13 mouse cellular contexts compared by ENCODE assay signal in genomic region chr13:54248436-54248995, GRCm38 (mm10). TPM values are rescaled to one million over a fixed set of nuclear protein-coding genes. Genes with fewer than 3 reads are reported as not detected.
DNase-seq lines count a peak whose midpoint lies in the region; ATAC-seq and TF ChIP-seq lines count a peak whose summit lies in the region.
"Had no signal": no experiment of that assay in that cellular context is flagged by ENCODE, and none has a peak within 500 bp of the region (broad histone marks: within the 10 kb centered on the region; RNA-seq: fewer than 3 reads in every experiment).

No protein-coding gene starts in this region.

- TF ChIP-seq CTCF in embryonic fibroblast, embryonic 13.5 days (IDR thresholded peaks at IDR 0.05; ENCODE audit: borderline replicate concordance, insufficient read depth, low read length) = no peak

- no peak for TF ChIP-seq POLR2A in embryonic fibroblast, embryonic 13.5 days (IDR thresholded peaks at IDR 0.05; ENCODE audit: low read depth, low read length)

- H3K9ac ChIP-seq in hindbrain, embryonic 16.5 days (ENCODE audit: low read depth, low read length) = no peak overlapping the region
- no peak overlapping the region for H3K9ac ChIP-seq in lung, embryonic 16.5 days (ENCODE audit: low read length)
- no peak overlapping the region; the same call in 1 of the 2 replicates for H3K9ac ChIP-seq in midbrain, embryonic 13.5 days (replicated peaks)
- H3K9ac ChIP-seq: forebrain, postnatal 0 days; liver, embryonic 14.5 days had no signal

- no peaks in the 10 kb centered on the region for H3K36me3 ChIP-seq in hindbrain, embryonic 10.5 days
- H3K36me3 ChIP-seq in hindbrain, embryonic 16.5 days (ENCODE audit: control insufficient read depth, insufficient read depth, low read length) = no peaks in the 10 kb centered on the region
- H3K36me3 ChIP-seq in lung, embryonic 16.5 days (ENCODE audit: control insufficient read depth, insufficient read depth, low read length) = no peaks in the 10 kb centered on the region
- no peaks in the 10 kb centered on the region for H3K36me3 ChIP-seq in midbrain, embryonic 13.5 days

- no peak for ATAC-seq in hindbrain, embryonic 16.5 days
- peak; percentile 40 for ATAC-seq in lung, embryonic 16.5 days (ENCODE audit: low read depth)
- no peak for ATAC-seq in midbrain, embryonic 13.5 days
- ATAC-seq in CD4-positive, CD25-positive, alpha-beta regulatory T cell, adult 4 months = no peak
- ATAC-seq: forebrain, postnatal 0 days had no signal

- no peaks in the 10 kb centered on the region for H3K9me3 ChIP-seq in hindbrain, embryonic 10.5 days
- no peaks in the 10 kb centered on the region for H3K9me3 ChIP-seq in hindbrain, embryonic 16.5 days (ENCODE audit: control insufficient read depth, low read length)
- H3K9me3 ChIP-seq in lung, embryonic 16.5 days (ENCODE audit: control insufficient read depth, low read length) = no peaks in the 10 kb centered on the region
- no peaks in the 10 kb centered on the region for H3K9me3 ChIP-seq in midbrain, embryonic 13.5 days

- WGBS in hindbrain, embryonic 10.5 days = 71% methylated on average over 13 of the region's 13 CpGs
- WGBS in hindbrain, embryonic 16.5 days = 40% methylated on average over 13 of the region's 13 CpGs
- 32% methylated on average over 13 of the region's 13 CpGs for WGBS in lung, embryonic 16.5 days
- WGBS in midbrain, embryonic 13.5 days = 65% methylated on average over 13 of the region's 13 CpGs

- no peak overlapping the region for H3K4me2 ChIP-seq in hindbrain, embryonic 16.5 days (ENCODE audit: low read length)
- H3K4me2 ChIP-seq in lung, embryonic 16.5 days (ENCODE audit: low read depth, low read length) = peak overlapping the region; percentile 18
- no peak overlapping the region for H3K4me2 ChIP-seq in midbrain, embryonic 13.5 days (replicated peaks)

- DNase-seq in hindbrain, embryonic 10.5 days (ENCODE audit: low spot score) = peak; percentile 10
- DNase-seq in lung, postnatal 14 days = no peak
- DNase-seq in layer of hippocampus, adult 18-20 months (ENCODE audit: low spot score in 2 of 2) = no peak
- DNase-seq: adrenal gland, adult 8-10 months; forebrain, postnatal 0 days; thymus, adult 18-20 months had no signal

- peaks cover 45% of the 10 kb centered on the region for H3K4me1 ChIP-seq in hindbrain, embryonic 10.5 days (replicated peaks)
- peaks cover 7% of the 10 kb centered on the region; the same call in 1 of the 2 replicates for H3K4me1 ChIP-seq in hindbrain, embryonic 16.5 days (ENCODE audit: control insufficient read depth, insufficient read depth, low read depth, low read length)
- H3K4me1 ChIP-seq in lung, embryonic 16.5 days (replicated peaks; ENCODE audit: control insufficient read depth, insufficient read depth, low read length) = peaks cover 16% of the 10 kb centered on the region
- peaks cover 12% of the 10 kb centered on the region for H3K4me1 ChIP-seq in embryonic fibroblast, embryonic 13.5 days (ENCODE audit: control insufficient read depth, insufficient read depth, low read length)
- H3K4me1 ChIP-seq in midbrain, embryonic 13.5 days (replicated peaks) = peaks cover 29% of the 10 kb centered on the region

- peaks cover 61% of the 10 kb centered on the region for H3K27me3 ChIP-seq in hindbrain, embryonic 10.5 days (ENCODE audit: insufficient read depth, poor library complexity, severe bottlenecking)
- H3K27me3 ChIP-seq in hindbrain, embryonic 16.5 days (replicated peaks; ENCODE audit: control insufficient read depth, insufficient read depth, low read length) = no peaks in the 10 kb centered on the region
- no peaks in the 10 kb centered on the region for H3K27me3 ChIP-seq in lung, embryonic 16.5 days (ENCODE audit: control insufficient read depth, insufficient read depth, low read depth, low read length)
- H3K27me3 ChIP-seq in midbrain, embryonic 13.5 days = 0 out of 2 replicates have a peak, but pooled peaks cover 4% of the 10 kb centered on the region

- H3K27ac ChIP-seq in hindbrain, embryonic 10.5 days = peak overlapping the region; percentile 40
- no peak overlapping the region for H3K27ac ChIP-seq in hindbrain, embryonic 16.5 days (ENCODE audit: low read depth, low read length)
- peak overlapping the region; percentile 72 for H3K27ac ChIP-seq in lung, embryonic 16.5 days (ENCODE audit: low read length)
- peak overlapping the region; percentile 50 for H3K27ac ChIP-seq in embryonic fibroblast, embryonic 13.5 days (ENCODE audit: insufficient read depth, low read length)
- 0 out of 2 replicates have a peak overlapping the region, but pooled peaks have one; percentile 35 for H3K27ac ChIP-seq in midbrain, embryonic 13.5 days
- H3K27ac ChIP-seq: liver, embryonic 14.5 days had no signal

- no peak overlapping the region for H3K4me3 ChIP-seq in hindbrain, embryonic 10.5 days
- H3K4me3 ChIP-seq in hindbrain, embryonic 16.5 days (ENCODE audit: low read length) = no peak overlapping the region
- H3K4me3 ChIP-seq in lung, embryonic 16.5 days (ENCODE audit: low read length) = no peak overlapping the region
- no peak overlapping the region for H3K4me3 ChIP-seq in embryonic fibroblast, embryonic 13.5 days (ENCODE audit: insufficient read depth, low read length)
- no peak overlapping the region for H3K4me3 ChIP-seq in midbrain, embryonic 13.5 days (replicated peaks)

RNA-seq across cellular contexts. Expression of gene Hrh2, which starts 56.6 kb away (rescaled TPM):
- 0.07 and 0.09 TPM in 2 replicates for polyA plus RNA-seq in hindbrain, embryonic 10.5 days (2016; fragmentation: Nextera tagmentation; extraction: Ambion mirVana)
- polyA plus RNA-seq in hindbrain, embryonic 16.5 days (2015; fragmentation: Nextera tagmentation; extraction: Ambion mirVana) = 1.1 TPM in 2 replicates
- 0.04 and 0.08 TPM in 2 replicates for polyA plus RNA-seq in lung, embryonic 16.5 days (2015; fragmentation: Nextera tagmentation; extraction: Ambion mirVana)
- not detected in 2 replicates for polyA plus RNA-seq in embryonic fibroblast, embryonic 13.5 days (2011; ENCODE audit: insufficient read length, low read depth, missing spikeins)
- polyA plus RNA-seq in midbrain, embryonic 13.5 days (2015; fragmentation: Nextera tagmentation; extraction: Ambion mirVana) = 0.28 and 0.40 TPM in 2 replicates
- polyA plus RNA-seq in CD4-positive, CD25-positive, alpha-beta regulatory T cell, adult 4 months (2017; shearing (Covaris generic)) = 10 to 100 TPM; 11.0 to 12.6 TPM
- total RNA-seq in layer of hippocampus, adult 18-20 months (2021) = 1 to 10 TPM; 6.9 to 7.8 TPM
- total RNA-seq: gastrocnemius, postnatal 25 days had no signal
